Mouse (Mus musculus) common myeloid progenitor, adult 5-6 weeks (primary cell): ENCODE data around the gene Snap47. TPM values are rescaled to one million over a fixed set of nuclear protein-coding genes. Genes with fewer than 3 reads are reported as not detected.

Experiments used
- ATAC-seq: replicated peaks from 2 replicates; pipeline ENCODE4 v1.8.0; 2016; ENCODE audit warnings: low read depth, mild to moderate bottlenecking, moderate TSS enrichment, inconsistent platforms; ENCODE audit not compliant: poor library complexity, severe bottlenecking
- total RNA-seq: library from RNA; stranded (forward); fragments of 200-1000, 187-1606 nt; gene quantifications from 2 replicates; pipeline ENCODE4 v1.2.3, GENCODE M21; 2017

Snap47 gene
- total RNA-seq, 1 experiment from 2014 or later = 8.2 TPM

DNA sequence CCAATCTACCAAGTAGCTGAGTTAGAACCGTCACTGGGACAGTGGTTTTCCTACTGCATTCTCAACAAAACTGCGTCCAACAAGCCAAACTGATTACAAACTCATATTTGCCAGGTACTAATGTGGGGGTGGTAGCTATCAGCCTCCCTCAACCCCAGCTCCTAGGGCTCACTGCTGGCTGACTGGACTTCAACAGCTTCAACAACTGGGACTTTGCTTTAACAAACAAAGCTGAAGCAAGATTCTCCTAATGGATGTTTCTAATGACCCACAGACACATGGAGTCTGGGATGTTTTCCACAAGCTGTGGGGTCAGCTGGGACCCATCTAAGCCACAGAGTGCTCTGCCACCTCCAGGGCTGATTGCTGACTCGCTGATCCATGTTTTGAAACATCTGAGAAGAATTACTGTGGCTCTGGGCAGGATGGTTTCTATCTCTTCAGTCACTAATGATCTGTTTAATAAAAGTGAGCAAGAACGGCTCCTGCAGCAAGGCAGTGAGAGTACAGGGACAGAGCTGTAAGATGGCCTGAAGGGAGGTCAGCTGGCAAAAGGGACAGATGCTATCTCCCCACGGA lies 27.9 kb downstream of the Snap47 start:
- ATAC-seq = no peak

DNA sequence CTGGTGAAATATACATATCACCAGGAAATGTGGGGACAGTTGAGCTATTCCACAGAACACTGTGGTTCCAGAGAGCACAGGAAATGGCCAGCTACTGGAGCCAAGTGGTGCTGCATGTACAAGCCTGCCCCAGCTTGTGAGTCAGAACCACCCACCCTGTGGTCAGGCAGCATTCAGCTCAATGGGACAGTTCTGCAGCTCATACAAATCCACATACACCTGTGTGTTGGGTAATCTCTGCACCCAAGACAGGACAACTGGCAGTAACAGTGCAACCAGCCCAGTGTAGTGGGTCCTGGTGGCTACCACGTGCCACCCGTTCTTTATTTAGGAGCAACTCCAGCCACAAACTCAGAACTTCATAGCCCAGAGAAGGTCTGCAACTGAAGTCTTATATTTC lies 29.0 kb downstream of the Snap47 start:
- peak; percentile 21 for ATAC-seq

DNA sequence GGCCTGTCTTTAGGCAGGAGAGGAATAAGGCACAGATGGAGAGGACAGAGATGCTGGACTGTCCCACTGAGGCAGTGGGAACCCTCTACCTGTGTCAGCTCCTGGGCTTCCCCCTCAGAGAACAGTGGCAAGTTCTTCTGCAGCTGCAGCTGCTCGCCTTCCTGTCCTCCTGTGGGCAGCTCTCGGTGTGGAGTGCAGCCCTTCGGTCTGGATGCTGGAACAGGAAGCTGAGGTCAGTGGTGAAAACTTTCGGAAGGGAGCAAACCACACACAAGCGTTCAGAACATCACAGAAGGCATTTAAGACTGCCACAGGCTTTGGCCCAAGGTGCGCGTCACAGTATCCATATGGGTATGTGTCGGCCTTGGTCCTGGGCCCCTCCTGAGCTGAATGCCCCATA lies 29.6 kb downstream of the Snap47 start:
- ATAC-seq = peak; percentile 52

DNA sequence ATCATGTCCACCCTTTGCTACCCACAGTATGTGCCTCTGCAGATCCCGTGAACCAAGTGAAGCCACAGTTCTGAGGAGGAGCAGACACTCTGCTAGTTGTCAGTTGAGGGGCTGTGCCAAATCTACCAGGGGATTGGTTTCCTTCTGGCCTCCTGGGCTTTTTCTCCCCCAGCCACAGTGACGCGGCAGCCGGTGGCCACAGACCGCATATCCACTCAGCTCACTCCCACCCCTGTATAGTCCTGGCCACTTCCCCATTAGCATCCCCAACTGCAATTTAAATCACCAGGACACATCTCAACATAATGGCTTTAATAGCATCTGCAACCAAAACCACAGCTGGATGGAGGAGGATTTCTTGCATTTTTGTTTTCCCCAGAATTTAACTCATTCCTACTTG lies 32.3 kb downstream of the Snap47 start:
- ATAC-seq = peak; percentile 79

DNA sequence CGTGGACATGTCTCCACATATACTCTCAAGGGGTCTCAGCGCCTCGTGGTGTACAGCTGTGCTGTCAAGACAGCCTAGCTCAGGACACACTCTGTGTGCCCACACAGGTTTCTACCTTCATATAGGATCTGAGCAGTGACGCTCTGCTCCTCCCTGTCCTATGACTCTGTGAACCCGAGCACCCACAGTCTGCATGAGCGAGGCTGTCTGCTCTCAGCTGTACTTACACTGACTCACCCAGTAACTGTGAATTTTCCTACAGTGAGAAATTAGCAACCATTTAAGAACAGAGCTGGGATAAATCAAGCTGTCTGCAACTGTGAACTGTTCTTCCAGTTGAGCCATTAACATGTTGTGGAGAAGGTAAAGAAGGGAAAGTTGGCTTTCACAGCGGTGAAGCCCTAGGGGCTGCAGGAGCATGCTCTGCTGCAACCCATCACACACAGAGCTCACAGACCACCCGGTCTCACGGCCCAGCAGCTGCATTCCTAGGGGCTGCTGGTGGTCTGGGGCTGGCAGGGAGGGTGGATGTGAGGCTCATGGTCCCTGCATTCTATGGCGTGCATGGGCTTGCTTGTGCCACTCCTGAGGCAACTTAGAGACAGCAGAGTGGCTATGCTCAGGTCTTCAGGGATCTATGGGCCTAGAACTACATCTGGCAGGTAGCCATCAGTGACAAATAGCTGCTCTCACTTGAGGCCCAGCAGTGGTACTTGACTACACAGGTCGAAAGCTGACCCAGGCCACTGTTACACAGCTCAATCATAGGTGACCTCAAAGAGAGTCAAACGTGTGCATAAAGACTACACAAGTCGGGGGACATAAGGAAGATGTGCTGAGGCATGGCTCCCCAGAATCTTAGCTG lies 37.8 kb downstream of the Snap47 start:
- ATAC-seq = no peak

DNA sequence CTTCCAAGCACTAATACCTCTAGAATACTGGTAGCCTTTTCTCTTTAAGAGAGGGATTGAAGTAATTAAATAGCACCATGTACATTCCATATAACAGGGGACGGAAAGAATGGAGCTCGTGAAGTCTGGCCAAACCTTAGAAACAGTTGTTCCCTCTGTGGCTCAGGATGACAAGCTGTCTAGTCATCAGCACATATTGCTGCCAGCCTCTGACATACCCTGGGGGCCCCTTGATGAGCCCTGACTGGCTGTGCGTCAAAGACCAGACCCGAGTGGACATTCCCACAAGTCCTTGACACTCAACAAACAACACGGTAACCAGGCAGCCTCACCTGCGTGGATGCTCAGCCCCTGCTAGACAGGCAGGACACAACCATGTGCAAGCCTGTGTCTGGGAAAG lies 38.9 kb downstream of the Snap47 start:
- no peak for ATAC-seq

DNA sequence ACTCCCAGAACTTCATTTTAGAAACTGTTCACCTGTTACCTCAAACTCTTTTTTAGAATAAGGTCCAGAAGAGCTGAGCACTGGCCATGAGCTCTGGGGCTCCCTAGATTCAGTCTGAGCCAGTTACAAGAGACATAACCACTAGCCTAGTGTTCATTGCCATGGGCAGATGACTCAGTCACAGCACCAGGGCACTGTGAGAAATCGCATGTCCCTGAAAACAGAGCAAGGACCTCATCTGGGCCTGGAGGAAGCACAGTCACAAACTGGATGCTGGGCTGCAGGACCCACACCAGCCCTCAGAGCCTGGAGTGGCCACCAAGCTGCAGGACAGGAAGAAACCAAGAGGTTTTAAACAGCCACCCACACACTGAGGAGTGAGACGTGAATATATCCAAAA lies 40.1 kb downstream of the Snap47 start:
- no peak for ATAC-seq

DNA sequence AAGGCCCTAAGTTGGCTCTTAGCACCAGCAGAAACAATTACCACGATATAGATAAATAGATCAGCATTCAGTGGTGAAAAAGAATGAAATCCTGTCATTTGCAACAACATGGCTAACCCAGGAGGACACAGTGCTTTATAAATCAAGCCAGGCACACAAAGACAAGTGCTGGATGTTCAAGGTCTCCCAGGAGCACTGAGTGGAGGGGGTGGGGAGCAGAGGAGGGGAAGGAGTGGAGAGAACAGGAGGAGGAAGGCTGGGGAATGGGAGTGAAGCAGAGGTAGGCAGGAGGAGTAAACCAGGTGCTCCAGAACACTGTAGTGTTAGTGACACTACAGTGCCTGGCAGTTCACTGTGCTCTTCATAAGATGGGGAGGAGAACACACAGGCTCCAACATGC lies 45.2 kb downstream of the Snap47 start:
- ATAC-seq = no peak

DNA sequence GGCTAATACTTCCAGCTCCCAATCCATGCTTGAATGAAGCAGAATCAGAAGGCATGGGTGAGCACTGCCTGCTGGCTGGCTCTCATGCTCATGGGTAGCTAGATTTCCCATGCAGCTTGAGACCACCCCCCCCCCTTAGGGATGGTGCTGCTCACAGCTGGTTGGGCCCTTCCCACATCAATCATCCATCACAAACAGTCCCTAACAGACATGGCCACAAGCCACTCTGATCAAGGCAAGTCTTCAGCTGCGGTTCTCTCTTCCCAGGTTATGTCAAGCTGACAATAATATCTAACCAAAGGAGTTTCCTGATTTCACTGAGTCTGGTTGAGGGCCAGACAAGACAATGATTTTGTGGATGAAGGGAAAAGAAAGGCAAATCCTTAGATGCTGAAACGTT lies 50.1 kb downstream of the Snap47 start:
- ATAC-seq = no peak

DNA sequence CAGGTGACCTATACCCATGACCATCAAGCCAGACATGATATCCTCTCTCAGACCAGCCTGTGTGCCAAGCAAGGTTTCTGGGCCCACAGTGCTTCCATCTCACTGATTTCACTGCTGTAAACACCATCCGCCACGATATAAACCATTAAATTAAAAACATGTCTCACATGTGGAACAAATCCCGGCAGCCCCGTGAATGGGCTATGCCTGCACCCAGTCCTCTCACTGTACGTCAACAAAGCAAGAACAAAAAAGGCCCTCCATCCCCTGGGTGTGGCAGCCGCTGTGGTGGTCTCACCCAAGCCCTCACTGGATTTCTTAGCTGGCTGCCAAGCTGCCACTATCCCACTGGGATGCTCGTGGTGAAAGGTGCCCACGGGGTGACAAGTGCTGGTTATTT lies 51.2 kb downstream of the Snap47 start:
- ATAC-seq = no peak

DNA sequence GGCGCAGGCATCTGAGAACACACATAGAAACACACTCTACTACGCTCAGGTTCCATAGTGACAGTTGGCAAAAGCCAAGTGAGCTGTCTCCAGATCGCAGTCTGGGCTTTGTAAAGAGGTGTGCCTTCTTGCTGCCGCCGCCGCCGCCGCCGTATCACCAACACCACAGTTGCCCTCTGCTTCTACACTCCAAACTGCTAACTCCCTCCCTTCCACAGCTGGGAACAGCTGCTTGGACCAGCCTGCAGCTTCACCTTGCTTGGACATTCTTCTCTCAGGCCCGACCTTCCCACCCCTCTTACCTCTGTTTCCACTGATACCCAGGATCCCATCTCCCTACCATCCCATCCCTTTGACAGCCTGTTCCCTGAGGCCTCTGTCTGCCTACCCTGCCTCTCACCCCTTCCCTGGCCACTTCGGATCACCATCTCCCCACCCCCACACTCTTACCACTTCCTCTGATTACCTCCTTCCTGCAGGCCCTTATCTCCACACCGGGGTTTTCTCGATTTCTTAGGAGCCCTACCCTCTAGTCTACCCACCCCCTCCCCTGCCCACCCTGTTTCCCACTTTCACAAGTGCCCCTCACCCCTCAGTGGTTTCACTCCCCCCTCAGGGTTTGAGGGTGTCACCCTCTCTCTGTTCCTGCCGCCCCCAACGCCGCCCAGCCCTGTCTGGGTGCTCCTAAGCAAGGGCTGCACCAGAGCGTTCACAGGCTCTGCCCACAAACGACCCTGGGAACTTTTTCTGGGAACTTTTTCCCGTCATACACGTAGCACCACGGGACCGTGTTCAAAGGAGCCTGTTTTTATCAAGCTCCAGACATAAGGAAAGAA lies 53.2 kb downstream of the Snap47 start:
- ATAC-seq = peak; percentile 76

DNA sequence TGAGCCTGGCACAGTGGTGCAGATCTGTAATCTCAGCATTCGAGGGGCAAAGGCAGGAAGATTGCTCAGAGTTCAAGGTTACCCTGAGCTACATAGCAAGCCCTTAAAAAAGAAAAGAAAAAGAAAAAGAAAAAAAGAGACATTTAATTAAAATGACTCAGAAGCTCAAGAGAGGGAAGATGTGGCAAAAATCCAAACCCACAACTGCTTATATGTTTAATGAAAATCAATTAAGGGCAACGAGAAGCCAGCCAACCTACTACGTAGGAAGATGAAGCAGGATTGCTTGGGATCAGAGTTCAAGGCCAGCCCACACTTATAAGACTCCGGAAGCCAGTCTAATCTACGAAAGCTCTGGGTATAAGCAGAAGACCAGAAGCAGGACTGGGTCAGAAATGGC lies 56.5 kb downstream of the Snap47 start:
- ATAC-seq = no peak

DNA sequence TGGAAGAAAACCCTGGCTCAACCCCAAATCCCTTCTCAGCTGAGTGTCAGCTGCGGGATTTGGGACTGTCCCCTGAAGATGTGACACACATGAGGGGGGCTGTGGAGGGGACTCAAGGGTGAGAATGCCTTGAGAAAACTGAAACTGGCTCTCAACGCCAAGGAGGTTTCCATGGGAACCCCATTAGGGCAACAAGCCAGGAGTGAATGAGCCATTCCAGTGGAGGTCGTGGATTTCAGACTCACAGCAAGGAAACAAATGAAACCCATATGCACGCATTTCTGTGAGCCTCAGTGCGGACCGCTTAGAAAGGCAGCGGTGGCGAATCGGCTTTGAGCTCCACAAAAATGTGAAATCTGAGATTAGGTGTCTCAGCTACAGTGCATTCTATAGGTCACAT lies 57.4 kb downstream of the Snap47 start:
- ATAC-seq = no peak

DNA sequence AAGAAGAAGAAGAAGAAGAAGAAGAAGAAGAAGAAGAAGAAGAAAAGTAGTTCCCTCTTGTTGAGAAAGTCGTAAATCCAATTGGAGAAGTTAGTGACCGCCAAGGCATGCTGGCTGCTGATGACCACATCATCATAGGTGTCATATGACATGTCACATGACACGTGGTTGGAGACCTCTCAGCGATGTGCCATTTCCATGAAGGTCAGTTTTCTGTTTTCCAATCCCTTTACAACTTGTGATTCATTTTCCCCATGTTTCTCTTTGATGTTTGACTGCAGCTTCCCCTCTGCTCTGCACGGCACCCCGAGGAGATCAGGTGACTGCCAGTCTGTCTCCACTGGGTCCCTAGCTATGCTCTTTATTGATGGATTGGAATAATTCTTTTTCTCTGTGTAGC lies 58.7 kb downstream of the Snap47 start:
- ATAC-seq = no peak

DNA sequence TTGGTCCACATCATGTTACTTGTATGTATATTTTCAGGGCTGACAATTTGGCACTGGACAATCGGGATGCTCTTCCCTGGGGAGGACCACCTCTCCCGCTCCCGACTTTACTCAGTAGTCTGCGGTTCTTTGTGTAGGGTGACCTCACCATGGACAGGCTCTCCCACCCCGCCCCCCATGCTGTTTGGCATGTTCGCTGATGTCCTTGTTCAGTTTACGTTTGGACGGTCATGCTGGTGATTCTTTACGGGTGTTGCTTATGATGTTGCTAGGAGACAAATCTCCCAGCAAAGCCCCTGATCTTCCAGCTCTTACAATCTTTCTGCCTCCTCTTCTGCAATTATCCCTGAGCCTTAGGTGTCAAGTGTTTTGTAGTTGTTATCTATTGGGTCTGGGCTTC lies 60.5 kb downstream of the Snap47 start:
- ATAC-seq = no peak

DNA sequence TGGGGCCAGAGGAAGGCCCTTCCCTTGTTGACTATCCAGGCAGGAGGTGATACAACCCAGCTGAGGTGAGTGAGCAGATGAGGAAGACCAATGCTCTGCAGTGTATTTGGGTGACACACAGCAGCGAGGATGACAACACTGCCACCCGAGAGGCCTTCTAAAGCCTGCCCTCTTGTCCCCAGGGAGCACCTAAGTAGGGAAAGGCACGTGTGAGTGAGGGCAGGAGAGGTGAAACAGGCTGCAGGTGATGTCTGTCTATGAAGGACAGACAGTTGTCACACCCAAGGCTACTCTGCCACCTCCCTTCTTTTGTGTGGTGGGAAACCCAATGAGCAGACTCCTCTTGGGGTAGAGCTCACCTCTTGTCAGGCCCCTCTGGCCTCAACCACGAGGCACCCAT lies 61.4 kb downstream of the Snap47 start:
- no peak for ATAC-seq

DNA sequence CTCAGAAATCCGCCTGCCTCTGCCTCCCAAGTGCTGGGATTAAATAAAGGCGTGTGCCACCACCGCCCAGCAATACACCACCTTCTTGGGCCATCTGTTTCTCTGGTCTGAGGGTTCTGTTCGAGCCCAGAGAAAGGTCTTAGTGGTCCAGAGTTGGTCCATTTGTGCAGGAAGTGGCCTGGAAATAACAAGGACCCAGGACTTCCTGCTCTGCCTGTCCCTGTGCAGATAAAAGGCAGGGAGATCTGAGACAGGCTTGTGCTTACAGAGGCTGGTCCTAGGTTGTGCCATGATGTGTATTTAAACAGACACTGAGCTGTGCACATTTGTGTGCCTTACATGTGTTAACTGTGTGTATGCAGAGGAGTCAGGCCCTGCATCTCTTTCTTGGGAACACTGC lies 62.2 kb downstream of the Snap47 start:
- no peak for ATAC-seq

DNA sequence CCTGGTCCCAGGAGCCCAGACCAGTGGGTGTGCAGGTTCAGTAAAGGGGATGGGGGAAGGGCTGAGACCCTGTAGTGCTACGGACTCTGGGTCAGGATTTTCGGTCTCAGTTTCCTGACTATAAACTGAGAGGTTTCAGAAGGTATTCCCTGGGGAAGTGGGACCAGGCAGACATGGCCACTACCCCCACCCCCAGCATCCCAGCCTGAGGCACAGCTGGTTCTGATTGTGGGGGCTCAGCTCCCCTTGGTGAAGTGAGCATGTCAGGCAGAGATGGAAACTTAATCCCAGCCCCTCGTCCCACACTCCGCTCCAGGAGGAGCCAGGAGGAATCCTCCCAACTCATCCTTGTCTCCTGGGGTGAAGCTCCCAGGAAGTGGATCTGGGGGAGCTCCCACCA lies 63.5 kb downstream of the Snap47 start:
- ATAC-seq = no peak

DNA sequence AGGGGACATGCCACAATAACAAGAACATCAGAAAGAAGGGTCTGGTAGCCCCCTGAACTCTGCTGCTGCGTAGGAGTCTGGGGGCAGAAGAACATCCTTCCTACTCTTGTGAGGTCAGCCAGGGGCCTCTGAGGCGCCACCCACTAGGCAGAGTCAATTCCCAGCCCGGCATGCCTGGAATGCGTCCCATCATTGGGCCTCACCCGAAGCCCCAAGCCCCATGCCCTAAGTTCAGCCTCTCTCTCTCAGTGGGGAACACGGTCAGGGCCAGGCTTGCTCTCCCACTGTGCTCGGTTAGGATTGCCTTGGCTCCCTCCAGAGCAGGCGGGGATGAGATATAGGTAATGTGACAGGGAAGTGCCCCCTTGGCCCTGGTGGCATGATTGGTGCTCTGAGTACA lies 65.9 kb downstream of the Snap47 start:
- ATAC-seq = no peak

DNA sequence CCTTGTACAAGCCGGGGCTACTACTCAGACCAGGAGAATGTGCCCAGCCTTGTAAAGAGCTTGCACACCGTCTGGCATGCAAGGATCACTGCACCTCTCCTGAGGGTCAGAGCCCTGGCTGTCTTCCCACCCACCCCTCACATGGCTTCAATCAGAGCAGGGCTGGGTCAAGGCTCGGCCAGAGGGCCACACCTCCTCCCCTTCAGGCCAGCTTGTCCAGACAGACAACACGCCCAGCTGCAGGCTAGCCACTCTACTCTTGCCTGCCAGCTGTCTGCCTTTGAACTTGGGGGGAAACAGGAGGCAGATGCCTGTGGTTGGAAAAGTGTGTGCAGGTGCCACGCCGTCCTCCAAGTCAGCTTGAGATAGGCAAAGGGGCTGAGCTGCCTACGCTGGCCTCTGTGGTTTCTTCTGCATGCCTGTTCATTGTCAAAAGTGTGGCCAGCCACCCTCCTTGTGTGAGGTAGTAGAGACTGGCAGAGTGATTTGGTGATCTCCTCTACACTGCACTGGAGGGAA lies 66.5 kb downstream of the Snap47 start:
- peak; percentile 83 for ATAC-seq

DNA sequence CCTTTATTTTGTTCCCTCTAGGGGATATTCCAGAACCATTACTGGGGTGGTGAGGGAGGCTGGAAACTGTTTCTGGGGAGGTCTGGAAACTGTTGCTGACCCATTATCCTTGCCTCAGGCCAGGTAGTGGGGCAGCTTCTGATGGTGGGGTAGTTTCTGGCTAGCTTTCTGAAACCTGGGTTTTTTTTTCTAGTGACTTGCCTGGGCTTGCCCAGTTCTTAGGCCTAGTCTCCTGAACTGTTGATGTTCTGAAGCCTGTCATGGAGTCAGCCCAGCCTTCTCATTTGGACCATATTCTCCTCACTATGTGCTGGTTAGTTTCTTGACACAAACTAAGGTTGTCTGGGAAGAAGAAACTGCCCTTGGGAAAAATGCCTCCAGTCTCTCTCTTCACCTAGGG lies 71.4 kb downstream of the Snap47 start:
- no peak for ATAC-seq
